Mouse (Mus musculus): ENCODE measurements around the gene Zfp426. TPM values are rescaled to one million over a fixed set of nuclear protein-coding genes. Genes with fewer than 3 reads are reported as not detected.

Zfp426 gene
- polyA plus RNA-seq, 1 experiment, result 7.7 TPM

- H3K4me3 ChIP-seq (ENCODE audit: control insufficient read depth, insufficient read depth, low read length), result no peak overlapping the region
- no peaks in the 10 kb centered on the region for H3K4me1 ChIP-seq (replicated peaks; ENCODE audit: control insufficient read depth, insufficient read depth, low read length)
- H3K36me3 ChIP-seq (ENCODE audit: control insufficient read depth, insufficient read depth, low read length), result peaks cover 70% of the 10 kb centered on the region
- TF ChIP-seq POLR2A (IDR thresholded peaks at IDR 0.05; ENCODE audit: control insufficient read depth, extremely low read depth, insufficient read depth, low read length, poor library complexity) (no peak), CTCF (IDR thresholded peaks at IDR 0.05; ENCODE audit: borderline replicate concordance, control insufficient read depth, extremely low read depth, insufficient read depth, low read length, poor library complexity) (no peak)
- DNase-seq, result no peak
- WGBS, result 97% methylated on average over 5 of the region's 5 CpGs
- no peak overlapping the region for H3K27ac ChIP-seq (ENCODE audit: control insufficient read depth, insufficient read depth, low read length)
- H3K27me3 ChIP-seq (ENCODE audit: control insufficient read depth, insufficient read depth, low read length), result no peaks in the 10 kb centered on the region
Measured at GRCm38 (mm10) chr9:20504801-20505200, 12.3 kb upstream of the Zfp426 start.

DNA sequence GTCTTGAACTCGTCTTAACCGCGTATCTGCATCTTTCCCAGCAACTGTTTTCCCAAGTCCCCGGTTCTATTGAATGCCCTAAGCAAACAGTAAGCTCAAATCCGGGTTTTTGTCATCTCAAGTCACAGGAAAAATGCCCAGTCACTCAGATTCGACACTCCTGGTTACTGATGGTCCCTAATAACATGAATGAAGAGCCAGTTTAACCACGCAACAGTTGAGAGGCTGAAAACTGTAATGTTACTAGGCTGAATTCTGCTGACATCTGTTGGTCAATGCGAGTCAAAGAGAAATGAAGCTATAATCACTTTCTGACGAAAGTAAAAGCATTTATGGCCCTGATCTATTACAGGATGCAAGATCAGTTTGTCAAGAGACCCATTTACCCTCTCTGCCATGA, 735 bp upstream of the Zfp426 start:
- WGBS, result 2% methylated on average over 9 of the region's 9 CpGs
- Histone ChIP-seq H3K36me3 (ENCODE audit: control insufficient read depth, insufficient read depth, low read length) (peaks cover 9% of the 10 kb centered on the region), H3K27ac (ENCODE audit: control insufficient read depth, insufficient read depth, low read length) (no peak overlapping the region; the same call in 1 of the 2 replicates), H3K4me3 (ENCODE audit: control insufficient read depth, insufficient read depth, low read length) (peak overlapping the region; percentile 94; the same call in 1 of the 2 replicates), H3K4me1 (replicated peaks; ENCODE audit: control insufficient read depth, insufficient read depth, low read length) (no peaks in the 10 kb centered on the region), H3K27me3 (ENCODE audit: control insufficient read depth, insufficient read depth, low read length) (no peaks in the 10 kb centered on the region)
- no peak for DNase-seq
- TF ChIP-seq CTCF (IDR thresholded peaks at IDR 0.05; ENCODE audit: borderline replicate concordance, control insufficient read depth, extremely low read depth, insufficient read depth, low read length, poor library complexity), result no peak
- TF ChIP-seq POLR2A (IDR thresholded peaks at IDR 0.05; ENCODE audit: control insufficient read depth, extremely low read depth, insufficient read depth, low read length, poor library complexity), result no peak

DNA sequence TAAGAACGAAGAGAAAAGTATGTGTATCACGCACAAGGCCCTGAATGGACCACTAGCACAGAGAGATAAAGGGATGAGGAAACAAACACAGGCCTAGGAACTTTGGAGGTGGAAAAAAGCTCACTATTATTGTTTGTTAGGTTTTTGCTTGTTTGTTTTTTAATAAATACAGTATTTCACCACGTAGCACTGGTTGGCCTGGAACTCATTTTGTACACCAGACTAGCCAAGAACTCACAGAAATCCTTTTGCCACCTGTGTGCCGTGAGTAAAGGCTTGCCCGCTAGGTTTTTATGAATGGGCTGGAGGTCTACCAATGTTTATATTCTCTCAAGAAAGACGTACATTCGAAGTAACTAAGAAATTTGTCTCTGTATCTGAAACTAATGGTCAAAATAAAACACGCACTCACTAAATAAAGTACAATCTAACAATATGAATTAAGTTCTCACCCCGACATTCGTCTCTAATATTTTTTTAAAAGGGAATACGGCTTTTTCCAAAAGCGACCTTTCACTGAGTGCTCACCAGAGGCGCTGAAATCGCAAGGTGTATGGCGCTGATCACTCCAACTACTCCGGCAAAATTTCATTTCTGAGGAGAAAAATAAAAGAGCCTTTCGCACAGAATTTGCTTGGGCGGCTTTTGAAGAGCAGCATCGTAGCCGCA, 554 bp downstream of the Zfp426 start:
- DNase-seq, result no peak
- Histone ChIP-seq H3K4me1 (replicated peaks; ENCODE audit: control insufficient read depth, insufficient read depth, low read length) (no peaks in the 10 kb centered on the region), H3K27me3 (ENCODE audit: control insufficient read depth, insufficient read depth, low read length) (no peaks in the 10 kb centered on the region), H3K27ac (ENCODE audit: control insufficient read depth, insufficient read depth, low read length) (peak overlapping the region; percentile 92), H3K36me3 (ENCODE audit: control insufficient read depth, insufficient read depth, low read length) (peaks cover 2% of the 10 kb centered on the region), H3K4me3 (ENCODE audit: control insufficient read depth, insufficient read depth, low read length) (peak overlapping the region; percentile 94)
- WGBS, result 9% methylated on average over 20 of the region's 20 CpGs
- no peak for TF ChIP-seq CTCF (IDR thresholded peaks at IDR 0.05; ENCODE audit: borderline replicate concordance, control insufficient read depth, extremely low read depth, insufficient read depth, low read length, poor library complexity)
- no peak for TF ChIP-seq POLR2A (IDR thresholded peaks at IDR 0.05; ENCODE audit: control insufficient read depth, extremely low read depth, insufficient read depth, low read length, poor library complexity)

DNA sequence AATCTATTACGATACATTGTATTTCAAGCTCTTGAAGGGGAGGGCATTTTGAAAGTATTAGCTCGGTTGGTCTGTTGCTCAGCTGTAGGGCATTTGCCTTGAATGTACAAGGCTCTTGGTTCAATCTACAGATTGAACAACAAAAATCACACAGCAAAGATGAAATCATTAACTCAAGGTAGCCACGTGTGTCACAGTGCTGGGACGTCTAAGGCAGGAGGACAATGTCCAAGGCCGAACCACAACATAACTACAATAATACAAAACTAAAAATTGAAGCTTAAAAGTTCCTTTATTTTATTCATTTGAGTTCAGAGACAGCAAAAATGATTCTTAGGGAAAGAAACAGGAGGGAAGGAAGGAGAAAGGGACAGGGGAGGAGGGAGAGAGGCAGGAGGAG, 3.0 kb downstream of the Zfp426 start:
- Histone ChIP-seq H3K4me1 (replicated peaks; ENCODE audit: control insufficient read depth, insufficient read depth, low read length) (no peaks in the 10 kb centered on the region), H3K27me3 (ENCODE audit: control insufficient read depth, insufficient read depth, low read length) (no peaks in the 10 kb centered on the region), H3K27ac (ENCODE audit: control insufficient read depth, insufficient read depth, low read length) (no peak overlapping the region), H3K36me3 (ENCODE audit: control insufficient read depth, insufficient read depth, low read length) (peaks cover 17% of the 10 kb centered on the region), H3K4me3 (ENCODE audit: control insufficient read depth, insufficient read depth, low read length) (no peak overlapping the region)
- 98% methylated on average over 5 of the region's 5 CpGs for WGBS
- DNase-seq, result no peak
- TF ChIP-seq CTCF (IDR thresholded peaks at IDR 0.05; ENCODE audit: borderline replicate concordance, control insufficient read depth, extremely low read depth, insufficient read depth, low read length, poor library complexity), result no peak
- TF ChIP-seq POLR2A (IDR thresholded peaks at IDR 0.05; ENCODE audit: control insufficient read depth, extremely low read depth, insufficient read depth, low read length, poor library complexity), result no peak

DNA sequence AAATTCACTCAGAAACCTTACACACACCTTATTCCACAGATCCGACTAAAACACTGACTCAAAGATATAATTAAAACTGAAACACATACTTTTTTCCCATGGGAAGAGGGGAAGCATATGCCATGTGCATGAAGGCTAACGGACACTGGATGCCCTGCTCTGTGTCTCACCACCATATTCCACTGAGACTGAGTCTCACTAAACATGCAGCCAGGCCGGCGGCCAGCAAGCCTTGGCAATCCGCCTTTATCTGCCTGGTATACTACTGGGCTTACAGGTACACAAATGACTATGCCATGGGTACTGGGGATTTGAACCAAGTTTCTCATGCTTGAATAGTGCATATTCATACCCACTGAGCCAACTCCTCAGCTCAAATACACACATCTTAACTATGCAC, 13.2 kb downstream of the Zfp426 start:
- TF ChIP-seq POLR2A (IDR thresholded peaks at IDR 0.05; ENCODE audit: control insufficient read depth, extremely low read depth, insufficient read depth, low read length, poor library complexity) (no peak), CTCF (IDR thresholded peaks at IDR 0.05; ENCODE audit: borderline replicate concordance, control insufficient read depth, extremely low read depth, insufficient read depth, low read length, poor library complexity) (no peak)
- no peak overlapping the region for H3K27ac ChIP-seq (ENCODE audit: control insufficient read depth, insufficient read depth, low read length)
- H3K4me1 ChIP-seq (replicated peaks; ENCODE audit: control insufficient read depth, insufficient read depth, low read length), result no peaks in the 10 kb centered on the region
- WGBS, result 96% methylated on average over 5 of the region's 5 CpGs
- no peak for DNase-seq
- H3K27me3 ChIP-seq (ENCODE audit: control insufficient read depth, insufficient read depth, low read length), result no peaks in the 10 kb centered on the region
- peaks cover 26% of the 10 kb centered on the region for H3K36me3 ChIP-seq (ENCODE audit: control insufficient read depth, insufficient read depth, low read length)
- no peak overlapping the region for H3K4me3 ChIP-seq (ENCODE audit: control insufficient read depth, insufficient read depth, low read length)

GRCm38 (mm10) chr9:20476632-20477031, 15.9 kb downstream of the Zfp426 start:
- DNase-seq, result no peak
- Histone ChIP-seq H3K36me3 (ENCODE audit: control insufficient read depth, insufficient read depth, low read length) (peaks cover 46% of the 10 kb centered on the region), H3K27me3 (ENCODE audit: control insufficient read depth, insufficient read depth, low read length) (no peaks in the 10 kb centered on the region), H3K27ac (ENCODE audit: control insufficient read depth, insufficient read depth, low read length) (no peak overlapping the region), H3K4me3 (ENCODE audit: control insufficient read depth, insufficient read depth, low read length) (no peak overlapping the region), H3K4me1 (replicated peaks; ENCODE audit: control insufficient read depth, insufficient read depth, low read length) (no peaks in the 10 kb centered on the region)
- 97% methylated on average over 1 of the region's 1 CpGs for WGBS
- no peak for TF ChIP-seq CTCF (IDR thresholded peaks at IDR 0.05; ENCODE audit: borderline replicate concordance, control insufficient read depth, extremely low read depth, insufficient read depth, low read length, poor library complexity)
- no peak for TF ChIP-seq POLR2A (IDR thresholded peaks at IDR 0.05; ENCODE audit: control insufficient read depth, extremely low read depth, insufficient read depth, low read length, poor library complexity)
